ENCODE assay signal across 24 mouse cellular contexts in the genomic region with DNA sequence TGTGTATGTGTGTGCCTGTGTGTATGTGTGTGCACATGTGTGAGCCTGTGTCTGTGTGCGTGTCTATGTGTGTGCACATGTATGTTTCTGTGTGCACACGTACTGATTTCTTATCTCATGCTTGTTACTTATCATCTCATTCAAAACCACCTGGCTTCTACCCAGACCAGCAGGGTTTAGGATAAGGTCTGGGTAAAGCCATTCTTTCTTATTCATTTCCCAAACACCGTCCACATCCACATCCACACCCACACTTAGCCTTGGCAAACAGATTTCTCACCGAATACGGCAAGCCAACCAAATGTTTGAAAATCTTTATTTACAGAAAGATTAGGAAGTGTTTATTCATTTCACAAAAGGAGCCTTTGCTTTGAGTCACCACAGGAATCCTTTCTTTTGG.
A peak's percentile ranks its signal among the peaks of the same experiment; 100 is the strongest.
DNase-seq lines count a peak whose midpoint lies in the region; ATAC-seq and TF ChIP-seq lines count a peak whose summit lies in the region.
"Had no signal": no experiment of that assay in that cellular context is flagged by ENCODE, and none has a peak within 500 bp of the region (broad histone marks: within the 10 kb centered on the region; RNA-seq: fewer than 3 reads in every experiment).

No protein-coding gene starts in this region.

- DNase-seq in gastrocnemius, adult 2 months, result no peak
- no peak for DNase-seq in gastrocnemius, postnatal 25 days
- DNase-seq in lung, postnatal 36 days, result peak; percentile 39
- no peak for DNase-seq in lung, postnatal 4 days
- no peak for DNase-seq in stomach, postnatal 0 days (ENCODE audit: low spot score)
- DNase-seq in right cerebral cortex, postnatal 10 days (ENCODE audit: low spot score in 2 of 2), result no peak
- DNase-seq: adrenal gland, postnatal 10 days; adrenal gland, postnatal 36 days; cerebellum, adult 18-20 months; cerebellum, adult 9-10 months; cerebellum, postnatal 14 days; gastrocnemius, postnatal 14 days; heart, adult 18-20 months; heart, postnatal 10 days; heart, postnatal 36 days had no signal

- no peaks in the 10 kb centered on the region for H3K4me1 ChIP-seq in stomach, postnatal 0 days (replicated peaks; ENCODE audit: control insufficient read depth, insufficient read depth)
- H3K4me1 ChIP-seq: forebrain, embryonic 13.5 days had no signal

- TF ChIP-seq CTCF in gastrocnemius, adult 2 months (IDR thresholded peaks at IDR 0.05), result no peak
- no peak for TF ChIP-seq CTCF in stomach, postnatal 0 days (IDR thresholded peaks at IDR 0.05; ENCODE audit: low read depth)

- no peaks in the 10 kb centered on the region for H3K36me3 ChIP-seq in stomach, postnatal 0 days (ENCODE audit: control insufficient read depth, insufficient read depth, low read length)
- H3K36me3 ChIP-seq: forebrain, embryonic 10.5 days; heart, embryonic 12.5 days; heart, embryonic 15.5 days; hindbrain, embryonic 10.5 days; hindbrain, embryonic 13.5 days had no signal

- no peaks in the 10 kb centered on the region for H3K9me3 ChIP-seq in stomach, postnatal 0 days (ENCODE audit: control insufficient read depth, low read length)
- H3K9me3 ChIP-seq: forebrain, embryonic 10.5 days; forebrain, embryonic 13.5 days; heart, embryonic 12.5 days; heart, embryonic 15.5 days; hindbrain, embryonic 10.5 days had no signal

- H3K27me3 ChIP-seq in stomach, postnatal 0 days (ENCODE audit: control insufficient read depth, insufficient read depth, low read length), result no peaks in the 10 kb centered on the region
- H3K27me3 ChIP-seq: heart, embryonic 12.5 days; heart, embryonic 15.5 days; hindbrain, embryonic 13.5 days; Patski had no signal

- peak; percentile 52; the same call in 1 of the 2 replicates for ATAC-seq in stomach, postnatal 0 days (ENCODE audit: low FRiP score, low TSS enrichment)
- ATAC-seq: forebrain, embryonic 13.5 days; forebrain, embryonic 16.5 days; hindbrain, embryonic 16.5 days; Patski had no signal

- intact Hi-C loops in gastrocnemius, adult 2 months (cut with DNase I), result no loop called here

- no peak for TF ChIP-seq EP300 in stomach, postnatal 0 days (optimal IDR thresholded peaks at IDR 0.05)

- 27% methylated on average over 5 of the region's 5 CpGs for WGBS in stomach, postnatal 0 days

- H3K27ac ChIP-seq in gastrocnemius, adult 2 months, result peak overlapping the region; percentile 6; the same call in 1 of the 2 replicates
- H3K27ac ChIP-seq in stomach, postnatal 0 days (replicated peaks), result no peak overlapping the region
- H3K27ac ChIP-seq: forebrain, embryonic 10.5 days; forebrain, embryonic 13.5 days; heart, embryonic 15.5 days; hindbrain, embryonic 10.5 days; hindbrain, embryonic 13.5 days had no signal

- H3K9ac ChIP-seq in stomach, postnatal 0 days (ENCODE audit: low read length), result no peak overlapping the region
- H3K9ac ChIP-seq: forebrain, embryonic 13.5 days; heart, embryonic 12.5 days; heart, embryonic 15.5 days; hindbrain, embryonic 13.5 days had no signal

- H3K4me3 ChIP-seq in gastrocnemius, adult 2 months, result no peak overlapping the region
- H3K4me3 ChIP-seq in stomach, postnatal 0 days (ENCODE audit: low read depth, low read length), result no peak overlapping the region
- H3K4me3 ChIP-seq: forebrain, embryonic 10.5 days; forebrain, embryonic 13.5 days; heart, embryonic 12.5 days; heart, embryonic 15.5 days; hindbrain, embryonic 10.5 days; hindbrain, embryonic 13.5 days had no signal

- no peak overlapping the region for H3K4me2 ChIP-seq in stomach, postnatal 0 days (replicated peaks; ENCODE audit: low read depth)
- H3K4me2 ChIP-seq: forebrain, embryonic 13.5 days; heart, embryonic 12.5 days; heart, embryonic 15.5 days; hindbrain, embryonic 13.5 days had no signal
